In genomic region chr15:65703559-65703958, GRCm38 (mm10) we compare ENCODE assay signal across 9 mouse cellular contexts.
DNase-seq lines count a peak whose midpoint lies in the region; ATAC-seq and TF ChIP-seq lines count a peak whose summit lies in the region.
"Had no signal": no experiment of that assay in that cellular context is flagged by ENCODE, and none has a peak within 500 bp of the region (broad histone marks: within the 10 kb centered on the region; RNA-seq: fewer than 3 reads in every experiment).

No protein-coding gene starts in this region.

- CTCF ChIA-PET in Patski (lab: Charles Lee), result no interaction called here

- 44% methylated on average over 3 of the region's 3 CpGs for WGBS in kidney, postnatal 0 days

- H3K9ac ChIP-seq in kidney, postnatal 0 days (ENCODE audit: low read depth, low read length), result no peak overlapping the region
- H3K9ac ChIP-seq: limb, embryonic 13.5 days had no signal

- POLR2A ChIA-PET in Patski (lab: Charles Lee), result no interaction called here

- H3K27ac ChIP-seq in kidney, postnatal 0 days, result no peak overlapping the region
- H3K27ac ChIP-seq: limb, embryonic 13.5 days had no signal

- H3K4me3 ChIP-seq in kidney, postnatal 0 days (replicated peaks; ENCODE audit: low read depth, low read length), result no peak overlapping the region
- H3K4me3 ChIP-seq: limb, embryonic 13.5 days had no signal

- no peak overlapping the region for H3K4me2 ChIP-seq in kidney, postnatal 0 days (ENCODE audit: low read length)
- H3K4me2 ChIP-seq: limb, embryonic 13.5 days had no signal

- no peaks in the 10 kb centered on the region for H3K27me3 ChIP-seq in kidney, postnatal 0 days (ENCODE audit: insufficient read depth, low read length)
- peaks cover 25% of the 10 kb centered on the region for H3K27me3 ChIP-seq in Patski
- H3K27me3 ChIP-seq: limb, embryonic 13.5 days had no signal

- peak; percentile 54 for DNase-seq in kidney, postnatal 0 days (ENCODE audit: low spot score)
- DNase-seq in kidney, postnatal 25 days, result no peak
- no peak for DNase-seq in Patski (ENCODE audit: low read depth, low spot score)
- peak; percentile 9 for DNase-seq in embryo, embryonic 11 days
- peak; percentile 17 to 19 for DNase-seq in layer of hippocampus, postnatal 36 days
- DNase-seq in right cerebral cortex, postnatal 25 days, result peak; percentile 44
- no peak for DNase-seq in heart, postnatal 25 days (ENCODE audit: low spot score)
- DNase-seq in urinary bladder, postnatal 25 days (ENCODE audit: low spot score), result no peak

- H3K9me3 ChIP-seq in kidney, postnatal 0 days (replicated peaks; ENCODE audit: low read length), result no peaks in the 10 kb centered on the region
- H3K9me3 ChIP-seq: limb, embryonic 13.5 days had no signal

- no peaks in the 10 kb centered on the region for H3K4me1 ChIP-seq in kidney, postnatal 0 days (replicated peaks; ENCODE audit: insufficient read depth, low read length)
- H3K4me1 ChIP-seq: limb, embryonic 13.5 days had no signal

- in situ Hi-C loops in Patski (cut with MboI; ENCODE audit: low pct_unique_long_range_greater_than_20kb), result loop anchor here (10.0 kb wide), 2 partner anchors 789 to 1019 kb away; no protein-coding TSS in a partner anchor

- no peak for ATAC-seq in kidney, postnatal 0 days (replicated peaks; ENCODE audit: low FRiP score, low read depth)
- no peak for ATAC-seq in Patski

- H3K36me3 ChIP-seq in kidney, postnatal 0 days (ENCODE audit: insufficient read depth, low read length), result no peaks in the 10 kb centered on the region
- H3K36me3 ChIP-seq: limb, embryonic 13.5 days had no signal

- TF ChIP-seq CTCF in kidney, postnatal 0 days (IDR thresholded peaks at IDR 0.05; ENCODE audit: low read depth), result peak; percentile 72
- TF ChIP-seq CTCF in Patski (IDR thresholded peaks at IDR 0.05), result peak; percentile 68

- intact Hi-C loops in heart, postnatal 25 days (cut with DNase I), result no loop called here

Comparison
In these comparisons a context has a peak if more than half of its experiments do, and no peak if none do; other contexts are left out.
1. DNase-seq: peak in kidney, postnatal 0 days (single experiment), embryo, embryonic 11 days (single experiment), layer of hippocampus, postnatal 36 days (2 of 2) and right cerebral cortex, postnatal 25 days (single experiment); none in kidney, postnatal 25 days (0 of 2), Patski (single experiment), heart, postnatal 25 days (single experiment) and urinary bladder, postnatal 25 days (single experiment).